Mouse (Mus musculus) heart, postnatal 36 days (tissue): ENCODE measurements around the gene Znhit6. TPM values are rescaled to one million over a fixed set of nuclear protein-coding genes. Genes with fewer than 3 reads are reported as not detected.

ENCODE experiments used
- DNase-seq, 2 experiments: peaks; one replicate each; pipeline ENCODE4 v3.0.0; 2021 to 2022
- intact Hi-C: fragments of 180-260 bp; cut with DNase I; formaldehyde crosslinking; loops from one replicate; pipeline ENCODE4 v1.15.1; 2025
- total RNA-seq, 2 experiments: library from RNA; stranded (reverse); gene quantifications; 2 replicates each; pipeline ENCODE4 v1.2.3; 2021

Gene Znhit6
- total RNA-seq, 2 experiments from 2014 or later = 11.8 to 13.3 TPM

DNA sequence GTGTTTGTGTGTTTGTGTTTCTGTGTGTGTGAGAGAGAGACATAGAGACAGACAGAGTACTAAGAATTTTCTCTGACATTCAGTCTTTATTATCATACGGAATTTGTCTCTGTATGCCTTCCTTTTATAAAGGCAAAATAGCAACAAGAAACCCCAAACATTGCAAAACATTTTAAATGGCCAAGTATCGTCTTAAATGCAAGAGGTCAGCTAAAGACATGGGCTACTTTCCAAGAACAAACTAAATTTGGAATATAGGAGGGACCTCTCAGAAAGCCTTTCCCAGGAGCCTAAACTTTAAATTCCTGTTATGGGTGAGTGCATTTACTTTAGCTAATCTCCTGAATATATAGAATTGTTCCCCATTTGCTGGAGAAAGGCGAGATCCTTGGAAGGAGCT, 65.9 kb downstream of the Znhit6 start:
- DNase-seq = no peak
- intact Hi-C loops = no loop called here

DNA sequence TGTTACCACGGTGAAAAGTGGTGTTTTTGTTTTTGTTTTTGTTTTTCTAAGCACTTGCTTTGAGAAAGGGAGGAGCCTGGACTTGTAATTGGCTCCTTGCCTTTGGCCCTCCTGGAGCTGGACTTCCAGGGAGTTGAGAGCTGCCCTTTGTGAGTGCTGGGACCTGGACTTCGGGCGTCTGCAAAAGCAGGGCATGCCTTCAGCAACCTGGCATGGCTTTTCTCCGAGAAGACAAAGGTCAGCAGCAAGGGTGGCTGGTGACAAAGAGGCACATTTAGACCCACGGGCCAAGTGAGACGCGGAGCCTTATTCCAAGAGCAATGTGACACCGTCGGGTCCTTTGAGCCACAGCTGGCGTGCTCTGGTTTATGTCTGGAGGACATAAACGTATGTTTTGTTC, 66.9 kb downstream of the Znhit6 start:
- intact Hi-C loops = no loop called here
- DNase-seq = peak in 1 of 2 experiments; percentile 24

DNA sequence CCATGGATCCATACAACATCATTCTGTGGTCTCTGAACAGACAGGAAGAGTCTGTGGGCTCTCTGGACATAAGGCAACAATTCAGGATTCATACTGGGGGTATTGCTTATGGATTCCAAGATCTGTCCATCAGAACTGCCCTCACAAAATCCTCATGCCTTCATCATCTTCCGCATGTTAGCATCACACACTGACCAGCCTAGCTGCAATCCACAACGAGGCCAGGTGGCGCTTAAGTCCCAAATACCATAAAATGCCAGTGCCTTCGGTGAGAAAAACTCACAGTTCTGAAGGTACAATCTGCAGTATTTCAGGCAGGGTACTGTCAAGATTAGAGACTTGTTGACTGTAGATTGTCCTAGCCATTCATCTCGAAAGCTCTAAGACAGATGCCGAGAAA, 69.5 kb downstream of the Znhit6 start:
- intact Hi-C loops = no loop called here
- DNase-seq = no peak

DNA sequence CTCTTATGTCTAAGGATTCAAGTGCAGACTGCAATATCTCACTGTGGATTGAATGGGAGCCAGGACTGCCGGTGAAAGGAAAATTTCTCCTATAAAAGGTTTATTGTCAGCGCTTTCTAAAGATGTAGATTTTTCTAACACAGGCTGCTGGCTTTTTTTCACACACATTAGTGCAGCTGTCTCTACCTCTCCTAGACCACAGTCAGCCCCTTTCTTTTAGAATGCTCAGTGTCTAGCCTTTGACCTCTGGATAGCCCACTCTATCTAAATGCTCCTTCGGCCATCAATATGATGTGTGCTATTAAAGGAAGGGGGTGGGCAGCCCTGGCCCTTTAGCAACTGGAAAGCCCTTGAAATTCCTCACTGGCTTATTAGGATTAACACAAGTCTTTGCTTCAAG, 70.0 kb downstream of the Znhit6 start:
- intact Hi-C loops = no loop called here
- no peak for DNase-seq

DNA sequence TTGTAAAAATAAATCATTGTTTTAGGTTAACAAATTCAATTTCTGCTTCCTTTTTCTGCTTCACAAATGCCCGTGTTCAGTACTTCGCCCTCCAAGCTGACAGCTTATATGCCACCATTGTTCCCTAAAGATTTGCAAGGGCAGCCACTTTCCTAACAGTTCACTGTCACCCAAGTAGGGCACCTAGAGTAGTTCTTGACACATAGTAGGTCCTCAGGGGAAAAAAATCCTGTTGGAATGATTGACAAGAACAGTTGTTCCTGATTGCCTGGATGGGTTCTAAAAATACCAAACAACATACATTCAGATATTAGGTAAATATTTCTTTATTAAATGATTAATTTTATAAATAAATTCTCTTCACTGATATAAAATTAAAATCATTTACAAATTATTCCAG, 70.7 kb downstream of the Znhit6 start:
- no peak for DNase-seq
- intact Hi-C loops = no loop called here

DNA sequence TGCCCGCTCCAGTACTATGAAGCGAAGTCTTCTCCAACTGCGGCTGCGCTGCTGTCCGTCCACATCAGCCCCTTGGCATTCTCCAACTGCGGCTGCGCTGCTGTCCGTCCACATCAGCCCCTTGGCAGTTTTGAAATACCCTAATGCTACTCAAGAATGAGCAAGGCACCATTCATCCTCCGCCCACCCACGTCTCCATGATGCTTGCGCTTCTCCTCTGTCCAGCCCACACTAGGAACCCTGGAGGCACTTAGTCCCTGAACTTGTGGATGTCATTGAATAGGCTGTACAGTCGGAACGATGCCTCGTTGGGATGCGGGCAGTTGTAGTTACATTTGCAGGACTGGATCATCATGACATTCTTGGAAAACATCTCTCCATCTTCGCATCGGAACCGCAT, 71.4 kb downstream of the Znhit6 start:
- intact Hi-C loops = no loop called here
- no peak for DNase-seq

DNA sequence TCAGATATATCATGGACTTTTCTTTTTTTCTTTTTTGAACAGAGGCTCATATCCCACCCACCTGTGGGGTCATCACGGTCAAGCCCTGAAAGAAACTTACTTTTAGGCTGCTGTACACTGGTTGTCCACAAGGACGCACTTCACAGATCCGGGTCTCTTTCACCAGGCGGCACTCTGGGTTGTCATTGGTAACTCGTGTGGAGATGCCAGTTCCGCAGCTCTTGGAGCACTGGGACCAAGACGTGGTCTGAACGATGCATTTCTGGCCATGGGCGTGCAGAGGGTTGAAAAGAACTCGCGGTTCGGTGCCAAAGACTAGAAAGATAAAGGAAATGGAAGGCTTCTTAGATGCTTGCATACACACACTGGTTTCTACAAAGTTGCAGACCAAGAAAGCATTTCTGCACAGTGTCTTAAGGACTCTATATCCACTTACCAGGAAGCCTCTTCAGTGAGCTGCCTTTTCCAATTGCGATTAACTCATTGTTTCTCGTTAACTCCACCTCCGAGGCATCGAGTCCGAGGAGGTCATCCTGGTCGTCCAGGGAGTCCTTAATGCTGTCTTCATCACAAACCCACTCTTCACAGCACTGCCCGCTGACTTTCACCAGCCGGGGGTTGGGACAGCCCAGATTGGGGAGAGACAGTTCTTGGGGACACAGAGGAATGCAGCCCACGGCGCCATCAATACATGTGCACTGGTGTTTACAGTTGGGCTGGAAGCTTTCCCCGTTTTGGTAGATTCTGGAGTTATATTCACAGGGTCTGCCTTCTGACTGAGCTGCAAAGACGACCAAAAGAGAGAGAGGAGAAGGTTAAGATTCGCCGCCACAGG, 72.3 kb downstream of the Znhit6 start:
- intact Hi-C loops = loop anchor here (1.0 to 2.0 kb wide), 4 partner anchors 66 to 276 kb away; no protein-coding TSS in a partner anchor
- DNase-seq = peak; percentile 26 to 30

DNA sequence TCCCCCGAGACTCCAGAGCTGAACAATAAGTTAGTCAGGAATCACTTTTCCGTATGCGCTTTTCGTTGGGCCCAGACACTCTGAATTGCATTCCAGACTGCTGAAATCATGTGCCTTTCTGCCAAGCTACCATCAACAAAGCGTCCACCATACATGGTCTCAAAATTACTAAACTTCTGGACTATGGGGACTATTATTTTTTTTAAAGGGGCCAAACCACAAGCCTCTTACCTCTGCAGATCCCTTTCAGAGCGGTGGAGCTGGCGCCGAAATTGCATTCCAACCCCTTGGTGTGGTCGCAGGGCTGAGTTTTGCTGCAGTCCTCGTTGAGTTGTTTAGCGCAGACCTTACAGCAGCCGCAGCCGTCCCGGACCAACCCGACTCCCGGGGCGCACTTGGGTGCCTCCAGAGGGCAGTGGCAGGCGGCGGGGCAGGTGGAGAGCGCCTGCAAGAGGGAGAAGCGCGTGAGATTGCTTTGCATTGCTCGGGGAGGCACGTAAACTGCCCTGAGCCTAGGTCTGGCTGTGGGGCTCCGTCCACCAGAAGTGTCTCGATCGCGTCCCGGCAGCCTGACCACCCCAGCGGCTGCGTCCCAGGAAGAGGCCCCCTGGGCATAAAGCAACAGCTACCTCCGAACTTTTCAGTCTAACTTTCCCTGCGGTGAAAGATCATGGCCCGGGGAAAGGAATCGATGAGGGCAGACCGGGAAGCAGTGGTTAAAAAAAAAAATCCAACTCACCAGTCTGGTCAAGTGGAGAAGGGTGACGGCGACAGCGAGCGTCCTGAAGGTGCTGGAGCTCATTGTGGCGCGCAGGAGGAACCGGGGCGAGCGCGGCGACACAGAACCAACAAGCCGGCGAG, 73.2 kb downstream of the Znhit6 start:
- DNase-seq = peak; percentile 73 to 78
- intact Hi-C loops = loop anchor here (1.0 to 2.0 kb wide), 4 partner anchors 66 to 276 kb away; no protein-coding TSS in a partner anchor

DNA sequence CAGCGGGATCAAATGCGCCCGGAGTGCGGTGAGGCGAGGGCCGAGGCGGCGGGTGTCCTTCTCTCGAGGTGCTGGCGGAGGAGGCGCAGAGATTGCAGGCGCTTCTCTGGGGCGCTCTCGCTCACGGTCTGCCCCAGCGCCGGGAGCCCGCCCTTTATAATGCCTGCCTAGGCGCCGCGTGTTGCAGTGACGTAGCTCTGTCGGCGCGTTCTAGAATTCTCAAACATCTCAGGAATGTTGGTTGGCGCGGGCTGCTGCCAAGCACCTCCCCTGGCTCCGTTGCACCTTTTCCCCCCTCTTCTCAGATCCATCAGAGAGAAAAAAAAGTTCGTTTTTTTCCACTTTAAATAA, 73.8 kb downstream of the Znhit6 start, which contains the start of gene Ccn1:
Gene Ccn1, minus strand, starts transcription at position 130 of the 351 bp plus-strand sequence.
- DNase-seq = peak; percentile 90 to 91
- intact Hi-C loops = loop anchor here (2.0 to 5.0 kb wide), 5 partner anchors 67 to 275 kb away; partner anchors contain the start of gene Ddah1

DNA sequence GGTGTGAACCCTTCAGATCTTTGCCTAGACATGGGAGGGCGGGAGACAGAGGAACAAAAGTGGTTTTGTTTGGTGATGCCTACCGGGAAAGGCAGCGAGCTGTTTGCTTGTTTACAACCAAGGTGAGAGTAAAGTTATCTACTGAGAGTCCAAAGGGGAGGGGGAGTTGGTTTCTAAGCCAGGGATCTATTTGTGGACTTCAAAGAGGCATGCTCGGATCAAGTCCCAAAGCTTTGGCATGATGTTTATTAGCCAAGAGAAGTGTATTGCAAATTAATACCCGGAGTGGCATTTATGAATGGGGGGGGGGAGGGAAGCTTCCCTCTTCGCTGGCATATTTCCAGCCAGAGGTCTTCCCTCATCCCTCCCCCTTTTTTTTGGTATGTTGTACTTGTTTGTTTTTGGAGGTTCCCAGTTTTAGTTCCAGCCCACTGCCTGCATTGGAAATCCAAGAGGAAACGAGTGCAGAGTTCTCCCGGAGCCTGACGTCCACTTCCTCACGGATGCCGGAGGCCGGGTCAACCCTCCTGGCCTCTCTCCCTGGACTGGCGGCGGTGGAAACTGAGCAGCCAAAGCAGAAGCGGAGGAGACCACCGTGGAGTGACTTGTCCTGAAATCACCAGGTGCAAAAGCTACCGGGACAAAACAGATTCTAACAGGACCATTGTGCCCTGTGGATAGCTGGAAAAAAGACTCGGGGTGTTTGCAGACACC, 74.5 kb downstream of the Znhit6 start:
- DNase-seq = peak; percentile 73 to 76
- intact Hi-C loops = loop anchor here (2.0 to 5.0 kb wide), 2 partner anchors 108 to 173 kb away; partner anchors contain the start of gene Ddah1

DNA sequence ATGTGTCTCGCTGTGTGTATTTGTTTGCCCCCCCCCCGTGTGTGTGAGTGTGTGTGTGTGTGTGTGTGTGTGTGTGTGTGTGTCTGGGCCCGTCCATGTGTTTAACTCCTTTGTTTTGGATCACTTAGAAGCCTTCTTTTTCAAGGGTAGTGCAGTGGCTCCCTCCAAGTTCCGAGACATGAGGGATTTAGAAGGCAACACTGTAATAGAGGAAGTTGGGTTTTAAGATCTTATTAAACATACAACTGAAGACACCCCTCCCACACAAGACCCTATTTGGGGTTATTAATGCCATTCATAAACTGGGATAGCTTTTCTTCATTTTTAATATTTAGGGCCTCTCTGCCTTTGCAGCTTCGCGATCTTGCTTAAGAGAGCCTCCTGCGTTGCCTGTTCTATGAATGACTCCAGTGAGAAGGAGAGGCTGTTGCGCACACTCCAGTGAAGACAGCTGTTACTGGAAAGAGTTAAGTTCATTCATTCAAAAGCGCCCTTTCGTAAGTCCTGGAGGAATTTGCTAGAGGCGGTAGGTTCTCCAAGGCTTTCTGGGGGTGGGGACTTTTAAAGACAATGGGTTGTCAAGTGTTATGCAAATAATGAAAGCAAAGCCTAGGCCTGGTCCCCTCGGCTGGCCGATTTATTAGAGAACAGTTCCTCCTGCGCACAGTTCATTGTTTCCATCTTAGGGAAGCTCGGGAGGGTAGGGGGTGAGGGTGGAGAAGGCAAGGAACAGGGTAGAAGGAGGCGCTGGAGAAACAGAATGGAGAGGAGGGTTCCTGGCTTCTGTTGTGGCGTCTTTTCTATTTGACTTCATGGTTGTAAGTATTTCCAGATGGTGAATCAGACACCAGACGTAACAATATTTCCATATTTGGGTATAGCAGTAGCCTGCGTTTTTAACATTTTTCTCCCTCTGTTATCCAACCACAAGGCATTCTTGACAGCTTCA, 75.3 kb downstream of the Znhit6 start:
- intact Hi-C loops = loop anchor here (2.0 to 5.0 kb wide), 2 partner anchors 107 to 174 kb away; partner anchors contain the start of gene Ddah1
- DNase-seq = peak; percentile 33 to 47

DNA sequence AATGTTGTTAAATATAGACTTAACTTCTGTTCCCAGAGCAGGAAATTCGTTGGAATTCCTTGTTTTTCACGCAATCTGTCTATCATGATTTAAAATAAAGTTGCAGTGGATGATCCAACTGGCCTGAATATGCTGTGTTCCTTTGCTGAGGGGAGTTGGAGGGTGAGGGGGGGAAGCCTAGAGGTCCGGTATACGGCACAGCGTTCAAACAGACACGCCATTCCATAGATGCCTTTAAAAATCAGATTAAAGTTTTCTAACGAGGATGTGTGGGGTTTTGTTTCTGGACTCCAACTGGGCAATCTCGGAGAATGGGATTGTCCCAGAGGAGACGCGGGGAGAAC, 75.9 kb downstream of the Znhit6 start:
- DNase-seq = no peak
- intact Hi-C loops = loop anchor here (2.0 to 5.0 kb wide), 2 partner anchors 107 to 175 kb away; partner anchors contain the start of gene Ddah1

DNA sequence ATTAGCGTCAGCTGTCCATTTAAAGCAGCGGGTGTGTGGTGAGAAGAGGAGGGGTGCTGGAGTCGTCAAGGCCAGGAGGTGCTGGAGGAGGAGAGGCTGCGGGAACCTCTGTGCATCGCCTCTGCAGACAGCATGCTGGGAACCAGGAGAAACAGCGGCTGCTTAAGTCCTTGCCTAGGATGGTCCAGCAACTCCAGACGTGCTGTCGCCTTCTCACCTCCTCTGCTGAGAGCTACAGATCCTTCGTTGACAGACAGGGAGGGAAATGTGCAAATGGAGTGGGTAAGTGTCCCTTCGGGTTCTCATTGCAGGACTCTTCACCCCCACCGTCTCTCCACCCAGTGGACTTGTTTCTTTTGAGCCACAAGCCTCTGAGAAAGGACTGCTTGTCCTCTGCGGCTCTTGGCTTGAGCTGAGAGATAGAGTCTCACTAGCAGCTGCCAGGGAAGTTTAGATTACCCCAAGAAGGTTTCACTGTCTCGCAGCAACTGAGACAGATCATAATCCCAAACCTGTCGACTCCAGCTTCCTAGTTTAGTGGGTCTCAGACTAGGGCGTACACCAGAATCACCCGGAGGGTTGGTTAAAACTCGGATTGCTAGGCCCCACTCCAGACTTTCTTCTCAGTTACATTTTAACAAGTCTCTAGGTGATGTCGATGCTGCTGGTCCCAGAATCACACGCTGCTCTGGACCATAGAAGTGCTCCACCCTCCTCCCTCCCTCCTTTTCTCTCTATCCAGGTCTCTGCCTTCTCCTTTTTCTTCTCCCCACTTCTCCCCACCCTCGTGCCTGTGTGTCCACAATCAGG, 76.5 kb downstream of the Znhit6 start:
- intact Hi-C loops = loop anchor here (5.0 kb wide), 1 partner anchor 175 kb away; no protein-coding TSS in a partner anchor
- peak; percentile 49 to 63 for DNase-seq

DNA sequence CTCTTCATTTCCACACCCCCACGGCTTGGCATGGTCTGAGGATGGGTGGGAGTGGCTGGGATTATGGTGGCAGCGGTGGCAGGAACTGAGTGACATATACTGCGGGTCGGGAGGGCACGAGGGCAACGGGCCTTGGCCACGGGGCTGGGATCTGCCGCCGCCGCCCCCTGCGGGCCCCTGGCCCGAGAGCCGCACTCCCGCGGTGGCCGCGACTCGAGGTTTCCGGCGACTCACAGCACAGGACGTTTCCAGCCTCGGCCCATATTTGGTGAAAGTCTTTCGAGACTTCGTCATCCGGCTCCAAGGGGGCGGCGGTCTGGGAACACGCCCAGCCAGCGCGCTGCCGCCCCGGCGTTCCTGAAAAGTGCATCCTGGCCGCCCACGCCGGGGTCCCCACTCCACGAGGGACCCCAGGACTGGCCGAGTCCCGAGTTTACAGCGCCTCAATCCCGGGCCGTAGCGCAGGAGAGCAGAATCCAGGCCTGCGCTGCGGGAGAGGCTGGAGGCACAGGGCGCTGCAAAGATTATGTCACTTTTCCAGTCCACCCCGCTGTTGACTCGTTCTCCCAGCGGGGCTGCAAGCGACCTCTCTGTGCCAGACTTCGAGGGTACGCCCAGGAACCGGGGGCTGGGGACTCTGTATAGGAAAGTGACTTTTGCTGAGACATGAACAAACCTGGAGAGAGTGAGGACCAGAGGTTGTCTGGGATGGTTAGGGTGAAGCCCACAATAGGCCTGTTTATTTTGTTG, 77.4 kb downstream of the Znhit6 start:
- DNase-seq = peak; percentile 80 to 84
- intact Hi-C loops = loop anchor here (5.0 kb wide), 1 partner anchor 176 kb away; no protein-coding TSS in a partner anchor

DNA sequence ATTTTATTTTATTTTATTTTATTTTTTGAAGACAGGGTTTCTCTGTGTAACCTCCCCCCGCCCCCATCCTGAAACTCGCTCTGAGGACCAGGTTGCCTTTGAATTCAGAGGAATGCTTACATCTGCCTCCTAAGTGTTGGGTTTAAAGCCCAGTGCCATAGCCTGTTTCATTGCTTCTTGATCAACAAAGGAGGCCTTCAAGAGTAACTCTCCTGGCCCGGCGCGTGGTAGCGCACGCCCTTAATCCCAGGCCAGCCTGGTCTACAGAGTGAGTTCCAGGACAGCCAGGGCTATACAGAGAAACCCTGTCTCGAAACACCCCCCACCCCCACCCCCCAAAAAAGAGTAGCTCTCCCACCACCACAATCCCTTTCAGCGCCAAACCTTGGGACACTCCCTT, 78.0 kb downstream of the Znhit6 start:
- intact Hi-C loops = loop anchor here (5.0 kb wide), 1 partner anchor 177 kb away; no protein-coding TSS in a partner anchor
- no peak for DNase-seq
